Mouse (Mus musculus) CH12F3 (cell line): ENCODE measurements around the gene Rictor.
"Not testable (repeated sequence)": the region's sequence is repeated elsewhere in the genome, so short reads cannot be mapped to it uniquely, and the experiment has no call there.

Source experiments
- in situ Hi-C: fragments of 300-500 bp; cut with MboI; formaldehyde crosslinking; loops from 2 replicates; pipeline ENCODE4 v1.14.3; 2020; ENCODE audit warnings: low sequenced_read_pairs

Gene Rictor

GRCm38 (mm10) chr15:6724442-6724841 lies 16.3 kb downstream of the Rictor start:
- in situ Hi-C loops = loop anchor here (25.0 kb wide), 1 partner anchor 1612 kb away; the partner anchor contains the start of genes Card6 and Rpl37

- in situ Hi-C loops = no loop called here
Measured at GRCm38 (mm10) chr15:6726130-6726808, 18.1 kb downstream of the Rictor start.

GRCm38 (mm10) chr15:6733076-6733475 lies 24.9 kb downstream of the Rictor start:
- in situ Hi-C loops = no loop called here

GRCm38 (mm10) chr15:6739180-6739579 lies 31.0 kb downstream of the Rictor start:
- in situ Hi-C loops = no loop called here

GRCm38 (mm10) chr15:6742337-6743025 lies 34.3 kb downstream of the Rictor start:
- in situ Hi-C loops = no loop called here

GRCm38 (mm10) chr15:6743723-6744122 lies 35.5 kb downstream of the Rictor start:
- in situ Hi-C loops = no loop called here

- in situ Hi-C loops = not testable (repeated sequence)
Measured at GRCm38 (mm10) chr15:6746301-6746983, 38.3 kb downstream of the Rictor start.

- in situ Hi-C loops = no loop called here
Measured at GRCm38 (mm10) chr15:6747001-6747400, 38.8 kb downstream of the Rictor start.

- in situ Hi-C loops = no loop called here
Measured at GRCm38 (mm10) chr15:6754400-6754799, 46.2 kb downstream of the Rictor start.

GRCm38 (mm10) chr15:6772265-6772664 lies 64.1 kb downstream of the Rictor start:
- in situ Hi-C loops = no loop called here

- in situ Hi-C loops = no loop called here
Measured at GRCm38 (mm10) chr15:6786212-6786611, 78.0 kb downstream of the Rictor start.

- in situ Hi-C loops = no loop called here
Measured at GRCm38 (mm10) chr15:6787236-6787635, 79.1 kb downstream of the Rictor start.

- in situ Hi-C loops = no loop called here
Measured at GRCm38 (mm10) chr15:6790011-6790410, 81.8 kb downstream of the Rictor start.

GRCm38 (mm10) chr15:6791648-6792047 lies 83.5 kb downstream of the Rictor start:
- in situ Hi-C loops = no loop called here

- in situ Hi-C loops = no loop called here
Measured at GRCm38 (mm10) chr15:6792846-6793245, 84.7 kb downstream of the Rictor start.

- in situ Hi-C loops = not testable (repeated sequence)
Measured at GRCm38 (mm10) chr15:6801212-6801611, 93.0 kb downstream of the Rictor start.

GRCm38 (mm10) chr15:6815807-6816206 lies 107.6 kb downstream of the Rictor start:
- in situ Hi-C loops = no loop called here

- in situ Hi-C loops = no loop called here
Measured at GRCm38 (mm10) chr15:6840199-6840598, 132.0 kb downstream of the Rictor start.

GRCm38 (mm10) chr15:6849851-6850250 lies 141.7 kb downstream of the Rictor start:
- in situ Hi-C loops = no loop called here
